Mouse (Mus musculus): Measurements from ENCODE around the gene Bcor. TPM values are rescaled to one million over a fixed set of nuclear protein-coding genes. Genes with fewer than 3 reads are reported as not detected.

The Bcor gene
- total RNA-seq, 4 experiments from 2014 or later = 27.1 to 32.2 (median 27.4) TPM

- no peak for DNase-seq (ENCODE audit: low spot score in 2 of 2)
Measured at GRCm38 (mm10) chrX:12151269-12151995, 8.7 kb downstream of the Bcor start.

- no peak for DNase-seq (ENCODE audit: low spot score in 2 of 2)
Measured at GRCm38 (mm10) chrX:12150425-12150824, 9.7 kb downstream of the Bcor start.

- no peak for DNase-seq (ENCODE audit: low spot score in 2 of 2)
Measured at GRCm38 (mm10) chrX:12146263-12146662, 13.9 kb downstream of the Bcor start.

- DNase-seq (ENCODE audit: low spot score in 2 of 2) = no peak
Measured at GRCm38 (mm10) chrX:12142832-12143231, 17.3 kb downstream of the Bcor start.

- no peak for DNase-seq (ENCODE audit: low spot score in 2 of 2)
Measured at GRCm38 (mm10) chrX:12140086-12140740, 19.9 kb downstream of the Bcor start.

- DNase-seq (ENCODE audit: low spot score in 2 of 2) = no peak
Measured at GRCm38 (mm10) chrX:12138266-12138665, 21.9 kb downstream of the Bcor start.

- no peak for DNase-seq (ENCODE audit: low spot score in 2 of 2)
Measured at GRCm38 (mm10) chrX:12137121-12137521, 23.0 kb downstream of the Bcor start.

- no peak for DNase-seq (ENCODE audit: low spot score in 2 of 2)
Measured at GRCm38 (mm10) chrX:12136261-12137101, 23.7 kb downstream of the Bcor start.

- no peak for DNase-seq (ENCODE audit: low spot score in 2 of 2)
Measured at GRCm38 (mm10) chrX:12135121-12136111, 24.7 kb downstream of the Bcor start.

- no peak for DNase-seq (ENCODE audit: low spot score in 2 of 2)
Measured at GRCm38 (mm10) chrX:12134541-12134940, 25.6 kb downstream of the Bcor start.

GRCm38 (mm10) chrX:12133836-12134431 is 26.2 kb downstream of the Bcor start:
- DNase-seq (ENCODE audit: low spot score in 2 of 2) = no peak

GRCm38 (mm10) chrX:12133178-12133835 is 26.8 kb downstream of the Bcor start:
- DNase-seq (ENCODE audit: low spot score in 2 of 2) = no peak

GRCm38 (mm10) chrX:12132541-12133177 is 27.5 kb downstream of the Bcor start:
- DNase-seq (ENCODE audit: low spot score in 2 of 2) = no peak

- no peak for DNase-seq (ENCODE audit: low spot score in 2 of 2)
Measured at GRCm38 (mm10) chrX:12129828-12130809, 30.0 kb downstream of the Bcor start.

GRCm38 (mm10) chrX:12129230-12129629 is 30.9 kb downstream of the Bcor start:
- DNase-seq (ENCODE audit: low spot score in 2 of 2) = no peak

- DNase-seq (ENCODE audit: low spot score in 2 of 2) = no peak
Measured at GRCm38 (mm10) chrX:12128165-12129083, 31.7 kb downstream of the Bcor start.

- DNase-seq (ENCODE audit: low spot score in 2 of 2) = no peak
Measured at GRCm38 (mm10) chrX:12127799-12128164, 32.4 kb downstream of the Bcor start.
